8 mouse cellular contexts compared by ENCODE assay signal in genomic region chr2:91101124-91101740, GRCm38 (mm10). TPM values are rescaled to one million over a fixed set of nuclear protein-coding genes. Genes with fewer than 3 reads are reported as not detected.
DNase-seq lines count a peak whose midpoint lies in the region; ATAC-seq and TF ChIP-seq lines count a peak whose summit lies in the region.

No protein-coding gene starts in this region.

- WGBS in forebrain, embryonic 12.5 days, result 18% methylated on average over 7 of the region's 7 CpGs
- WGBS in heart, postnatal 0 days, result 3% methylated on average over 7 of the region's 7 CpGs
- 5% methylated on average over 7 of the region's 7 CpGs for WGBS in liver, embryonic 15.5 days (ENCODE audit: insufficient replicate concordance)
- 15% methylated on average over 7 of the region's 7 CpGs for WGBS in neural tube, embryonic 12.5 days
- 2% methylated on average over 7 of the region's 7 CpGs for WGBS in stomach, postnatal 0 days

- no peak for TF ChIP-seq POLR2A in CH12.LX (IDR thresholded peaks at IDR 0.05; ENCODE audit: low read depth, low read length)

- peak; percentile 89 for DNase-seq in CH12.LX (ENCODE audit: extremely low read depth)
- DNase-seq in c-Kit-positive CD71-positive TER-119-negative erythroid progenitor cells, embryonic 14.5 days (ENCODE audit: low read depth), result peak; percentile 93
- DNase-seq in heart, postnatal 0 days (ENCODE audit: low spot score), result peak; percentile 91
- DNase-seq in kidney, postnatal 36 days, result peak; percentile 88 to 98
- DNase-seq in stomach, postnatal 0 days (ENCODE audit: low spot score), result peak; percentile 93

- in situ Hi-C loops in CH12.LX (cut with MboI; ENCODE audit: low pct_ligation_motif_present, low pct_unique_long_range_greater_than_20kb, low sequenced_read_pairs), result no loop called here

- peaks cover 25% of the 10 kb centered on the region for H3K79me2 ChIP-seq in CH12.LX (replicated peaks; ENCODE audit: control insufficient read depth, extremely low read depth, insufficient read depth, poor library complexity, severe bottlenecking)

- peak; percentile 76 to 99 for TF ChIP-seq CTCF in CH12.LX (conservative IDR thresholded peaks at IDR 0.05 in 1 of 2, IDR thresholded peaks at IDR 0.05 in 1 of 2; ENCODE audit: low read depth in 2 of 2, low read length in 2 of 2)
- TF ChIP-seq CTCF in heart, postnatal 0 days (IDR thresholded peaks at IDR 0.05; ENCODE audit: low read depth), result peak; percentile 99
- peak; percentile 98 for TF ChIP-seq CTCF in stomach, postnatal 0 days (IDR thresholded peaks at IDR 0.05; ENCODE audit: low read depth)

- ATAC-seq in forebrain, embryonic 12.5 days (ENCODE audit: low FRiP score), result peak; percentile 78
- peak; percentile 86 for ATAC-seq in heart, postnatal 0 days (ENCODE audit: insufficient read depth, low read depth)
- ATAC-seq in liver, embryonic 15.5 days (ENCODE audit: insufficient read depth), result peak; percentile 50
- ATAC-seq in neural tube, embryonic 12.5 days (ENCODE audit: low FRiP score, low read depth), result peak; percentile 76
- peak; percentile 86 for ATAC-seq in stomach, postnatal 0 days (ENCODE audit: low FRiP score, low TSS enrichment)

- dilution Hi-C loops in CH12.LX (cut with MboI; ENCODE audit: extremely low pct_ligation_motif_present, extremely low pct_unique_long_range_greater_than_20kb, low sequenced_read_pairs), result no loop called here

- no peaks in the 10 kb centered on the region for H3K27me3 ChIP-seq in CH12.LX (replicated peaks)
- no peaks in the 10 kb centered on the region for H3K27me3 ChIP-seq in forebrain, embryonic 12.5 days
- H3K27me3 ChIP-seq in heart, postnatal 0 days (ENCODE audit: control insufficient read depth, insufficient read depth, low read length), result no peaks in the 10 kb centered on the region
- H3K27me3 ChIP-seq in liver, embryonic 15.5 days, result no peaks in the 10 kb centered on the region; the same call in 1 of the 2 replicates
- H3K27me3 ChIP-seq in neural tube, embryonic 12.5 days (replicated peaks), result peaks cover 3% of the 10 kb centered on the region; the same call in 1 of the 2 replicates
- H3K27me3 ChIP-seq in stomach, postnatal 0 days (ENCODE audit: control insufficient read depth, insufficient read depth, low read length), result no peaks in the 10 kb centered on the region

- no peak overlapping the region for H3K27ac ChIP-seq in CH12.LX (ENCODE audit: insufficient read depth, low read depth)
- no peak overlapping the region for H3K27ac ChIP-seq in forebrain, embryonic 12.5 days
- H3K27ac ChIP-seq in heart, postnatal 0 days (ENCODE audit: low read depth), result no peak overlapping the region
- H3K27ac ChIP-seq in liver, embryonic 15.5 days (replicated peaks), result no peak overlapping the region
- H3K27ac ChIP-seq in neural tube, embryonic 12.5 days, result no peak overlapping the region
- H3K27ac ChIP-seq in stomach, postnatal 0 days (replicated peaks), result no peak overlapping the region

- no peak for TF ChIP-seq EP300 in CH12.LX (IDR thresholded peaks at IDR 0.05; ENCODE audit: low read length)
- TF ChIP-seq EP300 in heart, postnatal 0 days (IDR thresholded peaks at IDR 0.05; ENCODE audit: low read depth), result no peak
- no peak for TF ChIP-seq EP300 in stomach, postnatal 0 days (optimal IDR thresholded peaks at IDR 0.05)

- TF ChIP-seq RAD21 in CH12.LX (IDR thresholded peaks at IDR 0.05; ENCODE audit: low read depth, low read length), result no peak; the same call in none of the 2 replicates

- 0 out of 2 replicates have a peak overlapping the region, but pooled peaks have one; percentile 15 for H3K9ac ChIP-seq in CH12.LX (ENCODE audit: insufficient read depth, low read depth)
- no peak overlapping the region for H3K9ac ChIP-seq in forebrain, embryonic 12.5 days
- no peak overlapping the region for H3K9ac ChIP-seq in heart, postnatal 0 days (replicated peaks; ENCODE audit: low read depth, low read length)
- peak overlapping the region; percentile 4; the same call in 1 of the 2 replicates for H3K9ac ChIP-seq in liver, embryonic 15.5 days
- no peak overlapping the region for H3K9ac ChIP-seq in neural tube, embryonic 12.5 days
- peak overlapping the region; percentile 43; the same call in 1 of the 2 replicates for H3K9ac ChIP-seq in stomach, postnatal 0 days (ENCODE audit: low read length)

- H3K36me3 ChIP-seq in CH12.LX (replicated peaks in 1 of 2; ENCODE audit: control insufficient read depth in 1 of 2, insufficient read depth in 1 of 2, low read length in 1 of 2), result peaks cover 51 to 74% of the 10 kb centered on the region in 2 experiments
- H3K36me3 ChIP-seq in forebrain, embryonic 12.5 days (replicated peaks), result no peaks in the 10 kb centered on the region
- H3K36me3 ChIP-seq in heart, postnatal 0 days (replicated peaks; ENCODE audit: control insufficient read depth, insufficient read depth, low read length), result no peaks in the 10 kb centered on the region
- no peaks in the 10 kb centered on the region for H3K36me3 ChIP-seq in liver, embryonic 15.5 days (replicated peaks)
- no peaks in the 10 kb centered on the region for H3K36me3 ChIP-seq in neural tube, embryonic 12.5 days
- H3K36me3 ChIP-seq in stomach, postnatal 0 days (ENCODE audit: control insufficient read depth, insufficient read depth, low read length), result no peaks in the 10 kb centered on the region

- H3K4me3 ChIP-seq in CH12.LX (replicated peaks in 1 of 3; ENCODE audit: low read depth in 2 of 3, low read length in 2 of 3, poor library complexity in 1 of 3), result no peak overlapping the region
- H3K4me3 ChIP-seq in forebrain, embryonic 12.5 days (replicated peaks), result no peak overlapping the region
- no peak overlapping the region for H3K4me3 ChIP-seq in heart, postnatal 0 days (ENCODE audit: low read depth, low read length)
- no peak overlapping the region for H3K4me3 ChIP-seq in liver, embryonic 15.5 days (replicated peaks)
- no peak overlapping the region for H3K4me3 ChIP-seq in neural tube, embryonic 12.5 days
- H3K4me3 ChIP-seq in stomach, postnatal 0 days (ENCODE audit: low read depth, low read length), result no peak overlapping the region

- H3K4me2 ChIP-seq in CH12.LX (ENCODE audit: insufficient read depth, low read depth, poor library complexity, severe bottlenecking), result no peak overlapping the region
- no peak overlapping the region for H3K4me2 ChIP-seq in forebrain, embryonic 12.5 days
- H3K4me2 ChIP-seq in heart, postnatal 0 days (ENCODE audit: low read depth, low read length), result no peak overlapping the region
- H3K4me2 ChIP-seq in liver, embryonic 15.5 days, result peak overlapping the region; percentile 18; the same call in 1 of the 2 replicates
- no peak overlapping the region for H3K4me2 ChIP-seq in neural tube, embryonic 12.5 days (replicated peaks)
- no peak overlapping the region for H3K4me2 ChIP-seq in stomach, postnatal 0 days (replicated peaks; ENCODE audit: low read depth)

- no peaks in the 10 kb centered on the region for H3K9me3 ChIP-seq in CH12.LX (replicated peaks; ENCODE audit: low read length)
- no peaks in the 10 kb centered on the region for H3K9me3 ChIP-seq in forebrain, embryonic 12.5 days
- H3K9me3 ChIP-seq in heart, postnatal 0 days (replicated peaks; ENCODE audit: control insufficient read depth, low read length), result no peaks in the 10 kb centered on the region
- H3K9me3 ChIP-seq in liver, embryonic 15.5 days (replicated peaks), result no peaks in the 10 kb centered on the region
- no peaks in the 10 kb centered on the region for H3K9me3 ChIP-seq in neural tube, embryonic 12.5 days
- no peaks in the 10 kb centered on the region for H3K9me3 ChIP-seq in stomach, postnatal 0 days (ENCODE audit: control insufficient read depth, low read length)

- H3K4me1 ChIP-seq in CH12.LX (ENCODE audit: control insufficient read depth in 1 of 2, insufficient read depth in 2 of 2), result peaks cover 10 to 40% of the 10 kb centered on the region in 2 experiments
- H3K4me1 ChIP-seq in forebrain, embryonic 12.5 days, result no peaks in the 10 kb centered on the region
- H3K4me1 ChIP-seq in heart, postnatal 0 days (ENCODE audit: control insufficient read depth, insufficient read depth), result no peaks in the 10 kb centered on the region
- peaks cover 53% of the 10 kb centered on the region for H3K4me1 ChIP-seq in liver, embryonic 15.5 days (replicated peaks)
- H3K4me1 ChIP-seq in neural tube, embryonic 12.5 days, result no peaks in the 10 kb centered on the region
- H3K4me1 ChIP-seq in stomach, postnatal 0 days (replicated peaks; ENCODE audit: control insufficient read depth, insufficient read depth), result no peaks in the 10 kb centered on the region

RNA-seq across cellular contexts. Expression of gene Mybpc3, which starts 16.7 kb away (rescaled TPM):
- 0.04 TPM in 2 replicates for total RNA-seq in CH12.LX (2012; rRNA removed)
- total RNA-seq in CH12.LX (2014; rRNA removed), result 0.07 and 0.15 TPM in 2 replicates
- polyA plus RNA-seq in CH12.LX (2012; ENCODE audit: insufficient read length, low read depth), result 0.27 TPM in 2 replicates
- polyA plus RNA-seq in forebrain, embryonic 12.5 days (2016; fragmentation: Nextera tagmentation; extraction: Ambion mirVana), result 0.14 and 0.19 TPM in 2 replicates
- 2,256 and 2,313 TPM in 2 replicates for total RNA-seq in heart, postnatal 0 days (2014; rRNA removed; ENCODE audit: low replicate concordance)
- 1,065 and 1,207 TPM in 2 replicates for polyA plus RNA-seq in heart, postnatal 0 days (2015; fragmentation: Nextera tagmentation; extraction: Ambion mirVana)
- polyA plus RNA-seq in liver, embryonic 15.5 days (2015; fragmentation: Nextera tagmentation; extraction: Ambion mirVana), result 0.15 and 0.17 TPM in 2 replicates
- polyA plus RNA-seq in neural tube, embryonic 12.5 days (2016; fragmentation: Nextera tagmentation; extraction: Ambion mirVana), result 0.30 and 0.80 TPM in 2 replicates
- 0.02 and 0.07 TPM in 2 replicates for polyA plus RNA-seq in stomach, postnatal 0 days (2015; fragmentation: Nextera tagmentation; extraction: Ambion mirVana)

RNA-seq across cellular contexts. Expression of gene Spi1, which starts 19.0 kb away (rescaled TPM):
- 22.7 and 24.7 TPM in 2 replicates for total RNA-seq in CH12.LX (2012; rRNA removed)
- total RNA-seq in CH12.LX (2014; rRNA removed), result 29.7 and 42.6 TPM in 2 replicates
- polyA plus RNA-seq in CH12.LX (2012; ENCODE audit: insufficient read length, low read depth), result 35.2 and 45.7 TPM in 2 replicates
- polyA plus RNA-seq in forebrain, embryonic 12.5 days (2016; fragmentation: Nextera tagmentation; extraction: Ambion mirVana), result 1.7 and 2.7 TPM in 2 replicates
- 2.5 and 21.3 TPM in 2 replicates for total RNA-seq in heart, postnatal 0 days (2014; rRNA removed; ENCODE audit: low replicate concordance)
- 3.1 and 3.2 TPM in 2 replicates for polyA plus RNA-seq in heart, postnatal 0 days (2015; fragmentation: Nextera tagmentation; extraction: Ambion mirVana)
- 25.9 and 26.9 TPM in 2 replicates for polyA plus RNA-seq in liver, embryonic 15.5 days (2015; fragmentation: Nextera tagmentation; extraction: Ambion mirVana)
- polyA plus RNA-seq in neural tube, embryonic 12.5 days (2016; fragmentation: Nextera tagmentation; extraction: Ambion mirVana), result 4.0 and 4.6 TPM in 2 replicates
- polyA plus RNA-seq in stomach, postnatal 0 days (2015; fragmentation: Nextera tagmentation; extraction: Ambion mirVana), result 6.4 and 7.0 TPM in 2 replicates

RNA-seq across cellular contexts. Expression of gene Slc39a13, which starts 31.0 kb away (rescaled TPM):
- total RNA-seq in CH12.LX (2012; rRNA removed) (7.5 and 8.4 TPM in 2 replicates), CH12.LX (2014; rRNA removed) (3.5 and 4.3 TPM in 2 replicates)
- 7.2 and 8.1 TPM in 2 replicates for polyA plus RNA-seq in CH12.LX (2012; ENCODE audit: insufficient read length, low read depth)
- polyA plus RNA-seq in forebrain, embryonic 12.5 days (2016; fragmentation: Nextera tagmentation; extraction: Ambion mirVana), result 22.6 and 24.3 TPM in 2 replicates
- 67.0 and 105 TPM in 2 replicates for total RNA-seq in heart, postnatal 0 days (2014; rRNA removed; ENCODE audit: low replicate concordance)
- polyA plus RNA-seq in heart, postnatal 0 days (2015; fragmentation: Nextera tagmentation; extraction: Ambion mirVana), result 37.9 and 40.8 TPM in 2 replicates
- 10.9 and 13.6 TPM in 2 replicates for polyA plus RNA-seq in liver, embryonic 15.5 days (2015; fragmentation: Nextera tagmentation; extraction: Ambion mirVana)
- 30.0 and 30.9 TPM in 2 replicates for polyA plus RNA-seq in neural tube, embryonic 12.5 days (2016; fragmentation: Nextera tagmentation; extraction: Ambion mirVana)
- polyA plus RNA-seq in stomach, postnatal 0 days (2015; fragmentation: Nextera tagmentation; extraction: Ambion mirVana), result 19.1 and 19.4 TPM in 2 replicates

RNA-seq across cellular contexts. Expression of gene Psmc3, which starts 47.4 kb away (rescaled TPM):
- 214 and 283 TPM in 2 replicates for total RNA-seq in CH12.LX (2012; rRNA removed)
- 242 and 257 TPM in 2 replicates for total RNA-seq in CH12.LX (2014; rRNA removed)
- polyA plus RNA-seq in CH12.LX (2012; ENCODE audit: insufficient read length, low read depth), result 284 and 353 TPM in 2 replicates
- polyA plus RNA-seq in forebrain, embryonic 12.5 days (2016; fragmentation: Nextera tagmentation; extraction: Ambion mirVana), result 294 and 301 TPM in 2 replicates
- 172 and 264 TPM in 2 replicates for total RNA-seq in heart, postnatal 0 days (2014; rRNA removed; ENCODE audit: low replicate concordance)
- polyA plus RNA-seq in heart, postnatal 0 days (2015; fragmentation: Nextera tagmentation; extraction: Ambion mirVana), result 296 and 300 TPM in 2 replicates
- polyA plus RNA-seq in liver, embryonic 15.5 days (2015; fragmentation: Nextera tagmentation; extraction: Ambion mirVana), result 138 and 146 TPM in 2 replicates
- polyA plus RNA-seq in neural tube, embryonic 12.5 days (2016; fragmentation: Nextera tagmentation; extraction: Ambion mirVana), result 281 and 296 TPM in 2 replicates
- 203 and 211 TPM in 2 replicates for polyA plus RNA-seq in stomach, postnatal 0 days (2015; fragmentation: Nextera tagmentation; extraction: Ambion mirVana)

Comparison
In these comparisons a context has a peak if more than half of its experiments do, and no peak if none do; other contexts are left out.
1. H3K9ac ChIP-seq: peak in CH12.LX (single experiment), liver, embryonic 15.5 days (single experiment) and stomach, postnatal 0 days (single experiment); none in forebrain, embryonic 12.5 days (single experiment), heart, postnatal 0 days (single experiment) and neural tube, embryonic 12.5 days (single experiment).
2. RNA of gene Mybpc3, which starts 16.7 kb away (polyA plus RNA-seq): 1,065 to 1,207 TPM in heart, postnatal 0 days; 0.30 to 0.80 TPM in neural tube, embryonic 12.5 days, 0.27 TPM in CH12.LX, 0.15 to 0.17 TPM in liver, embryonic 15.5 days, 0.14 to 0.19 TPM in forebrain, embryonic 12.5 days and 0.02 to 0.07 TPM in stomach, postnatal 0 days; every median in the first group is over 100 times any median in the second.
3. Peak in every context shown above with its lines, with median percentiles within 50 percentile points of each other: DNase-seq, CTCF ChIP-seq and ATAC-seq.